Mouse (Mus musculus) lung, adult 2 months (tissue): ENCODE results near the gene Hdgfl2. TPM values are rescaled to one million over a fixed set of nuclear protein-coding genes. Genes with fewer than 3 reads are reported as not detected.

ENCODE experiments used
- DNase-seq: peaks from one replicate; pipeline ENCODE4 v3.0.0; 2022
- H3K4me1 ChIP-seq: fragments of 200-500 bp; 2 replicates; pipeline ENCODE4 v1.6.1; 2011; ENCODE audit warnings: low read length; ENCODE audit not compliant: control insufficient read depth, insufficient read depth
- H3K4me3 ChIP-seq: fragments of 200-500 bp; replicated peaks from 2 replicates; pipeline ENCODE3; 2011; ENCODE audit warnings: low read depth, mild to moderate bottlenecking, control low read depth, low read length; ENCODE audit errors: extremely low read depth
- CTCF ChIP-seq: fragments of 200-500 bp; IDR thresholded peaks from 2 replicates; pipeline ENCODE4 v1.5.1; 2011; ENCODE audit warnings: mild to moderate bottlenecking, low read length, control low read depth; ENCODE audit not compliant: insufficient read depth
- POLR2A ChIP-seq: fragments of 200-500 bp; IDR thresholded peaks from 2 replicates; pipeline ENCODE4 v1.6.1; 2011; ENCODE audit warnings: low read depth, mild to moderate bottlenecking, control low read depth, low read length, borderline replicate concordance; ENCODE audit errors: extremely low read depth
- WGBS: fragments of 180-500 bp; shearing (Covaris S2); methylation state at CpG from one replicate; pipeline ENCODE4 v1.1.7; 2018; 5-methylcytosine and 5-hydroxymethylcytosine counted together
- polyA plus RNA-seq: library from polyadenylated mRNA; depleted of rRNA; stranded (reverse); fragments of >200 nt; gene quantifications from 2 replicates; pipeline ENCODE4 v1.2.3, GENCODE M21; 2012; rRNA removed

Hdgfl2 gene
- polyA plus RNA-seq, result 44.8 and 47.2 TPM in 2 replicates

GRCm38 (mm10) chr17:56078880-56079795 is at the start of gene Hdgfl2:
TSS of gene Hdgfl2 (plus strand) at chr17:56079634.
- under 1% methylated on average over 61 of the region's 61 CpGs for whole genome bisulfite sequencing
- TF ChIP-seq POLR2A, result peak; percentile 84
- no peak for TF ChIP-seq CTCF
- H3K4me1 ChIP-seq, result peaks cover 10% of the 10 kb centered on the region
- H3K4me3 ChIP-seq, result peak within 1 kb of the TSS; percentile 89
- DNase-seq, result peak; percentile 99

- 81% methylated on average over 9 of the region's 9 CpGs for WGBS
- Histone ChIP-seq H3K4me3 (no peak overlapping the region), H3K4me1 (peaks cover 16% of the 10 kb centered on the region)
- DNase-seq, result no peak
- no peak for TF ChIP-seq POLR2A
- no peak for TF ChIP-seq CTCF
These were observed 49.1 kb upstream of the Hdgfl2 start for GRCm38 (mm10) chr17:56030238-56030870.

- DNase-seq, result no peak
- no peak for TF ChIP-seq POLR2A
- TF ChIP-seq CTCF, result 0 out of 2 replicates have a peak, but pooled peaks have one; percentile 12
- H3K4me3 ChIP-seq, result no peak overlapping the region
- peaks cover 16% of the 10 kb centered on the region for H3K4me1 ChIP-seq
- 22% methylated on average over 5 of the region's 5 CpGs for WGBS
These were observed 48.5 kb upstream of the Hdgfl2 start for GRCm38 (mm10) chr17:56030919-56031318.

GRCm38 (mm10) chr17:56031431-56031830 is 48.0 kb upstream of the Hdgfl2 start:
- 89% methylated on average over 7 of the region's 7 CpGs for WGBS
- TF ChIP-seq CTCF (no peak), POLR2A (no peak)
- DNase-seq, result no peak
- Histone ChIP-seq H3K4me1 (peaks cover 16% of the 10 kb centered on the region), H3K4me3 (no peak overlapping the region)

GRCm38 (mm10) chr17:56032127-56032733 is 47.2 kb upstream of the Hdgfl2 start:
- H3K4me1 ChIP-seq, result peaks cover 18% of the 10 kb centered on the region
- DNase-seq, result no peak
- TF ChIP-seq CTCF (no peak), POLR2A (no peak)
- 54% methylated on average over 6 of the region's 6 CpGs for WGBS
- H3K4me3 ChIP-seq, result no peak overlapping the region

GRCm38 (mm10) chr17:56032831-56033230 is 46.6 kb upstream of the Hdgfl2 start:
- no peak overlapping the region for H3K4me3 ChIP-seq
- peaks cover 18% of the 10 kb centered on the region for H3K4me1 ChIP-seq
- 45% methylated on average over 7 of the region's 7 CpGs for WGBS
- DNase-seq, result no peak
- TF ChIP-seq POLR2A, result no peak

- 68% methylated on average over 7 of the region's 7 CpGs for WGBS
- TF ChIP-seq CTCF, result no peak
- TF ChIP-seq POLR2A, result no peak
- Histone ChIP-seq H3K4me3 (no peak overlapping the region), H3K4me1 (peaks cover 18% of the 10 kb centered on the region)
- DNase-seq, result no peak
These were observed 45.3 kb upstream of the Hdgfl2 start for GRCm38 (mm10) chr17:56034040-56034725.

- WGBS, result 70% methylated on average over 6 of the region's 6 CpGs
- H3K4me3 ChIP-seq, result no peak overlapping the region
- TF ChIP-seq POLR2A (no peak), CTCF (no peak)
- no peak for DNase-seq
- H3K4me1 ChIP-seq, result peaks cover 18% of the 10 kb centered on the region
These were observed 44.7 kb upstream of the Hdgfl2 start for GRCm38 (mm10) chr17:56034726-56035100.

- WGBS, result 36% methylated on average over 4 of the region's 4 CpGs
- TF ChIP-seq POLR2A (no peak), CTCF (no peak)
- H3K4me3 ChIP-seq, result no peak overlapping the region
- DNase-seq, result no peak
- peaks cover 18% of the 10 kb centered on the region for H3K4me1 ChIP-seq
These were observed 44.2 kb upstream of the Hdgfl2 start for GRCm38 (mm10) chr17:56035216-56035615.
